Mouse (Mus musculus) right cerebral cortex, postnatal 36 days (tissue): ENCODE measurements around the gene Clec4b2.
"Not testable (repeated sequence)": the region's sequence is repeated elsewhere in the genome, so short reads cannot be mapped to it uniquely, and the experiment has no call there.

ENCODE experiments used
- DNase-seq, 2 experiments: peaks; one replicate each; pipeline ENCODE4 v3.0.0; 2022; ENCODE audit warnings: low spot score in 2 of 2, mixed read lengths in 1 of 2

The Clec4b2 gene

DNA sequence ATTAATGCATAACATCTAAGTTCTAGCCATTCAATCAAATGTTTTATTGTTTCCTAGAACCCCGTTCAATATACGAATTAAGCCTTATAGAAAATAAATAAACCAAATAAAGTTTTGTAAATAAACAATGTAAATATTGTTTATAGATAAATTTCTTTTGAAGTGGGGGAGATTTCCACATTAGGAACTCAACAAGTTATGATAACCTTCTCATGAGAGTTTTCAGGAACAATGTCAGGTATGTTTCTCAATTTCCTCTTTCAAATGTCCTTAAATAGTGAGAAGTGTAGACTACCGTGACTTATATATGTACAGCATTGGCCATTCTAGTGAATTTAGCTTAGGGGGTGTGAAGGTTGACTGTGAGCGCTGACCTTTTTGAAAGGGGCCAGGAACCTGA is at the start of gene Clec4b2:
Clec4b2 (plus strand) TSS at position 301 of the 400 bp plus-strand sequence.
- DNase-seq: no peak

DNA sequence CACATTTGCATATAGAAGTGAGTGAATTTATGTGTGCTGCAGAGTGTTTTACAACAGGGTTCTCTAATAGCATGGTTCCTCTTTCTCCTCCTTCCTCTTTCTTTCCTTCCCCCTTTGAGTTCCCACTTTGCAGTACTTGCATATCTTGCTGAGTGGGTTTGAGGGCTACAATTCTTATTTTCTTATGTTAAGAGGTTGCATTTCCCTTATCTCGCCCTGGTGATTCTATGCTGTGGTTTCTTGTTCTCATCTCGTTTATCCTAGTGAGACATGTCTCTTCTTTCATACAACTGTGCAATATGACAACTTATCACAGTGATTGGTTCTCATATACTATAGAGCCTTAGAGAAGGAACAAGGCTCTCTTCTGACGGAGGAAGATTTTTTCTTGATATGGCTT is 49.5 kb upstream of the Clec4b2 start:
- no peak for DNase-seq

DNA sequence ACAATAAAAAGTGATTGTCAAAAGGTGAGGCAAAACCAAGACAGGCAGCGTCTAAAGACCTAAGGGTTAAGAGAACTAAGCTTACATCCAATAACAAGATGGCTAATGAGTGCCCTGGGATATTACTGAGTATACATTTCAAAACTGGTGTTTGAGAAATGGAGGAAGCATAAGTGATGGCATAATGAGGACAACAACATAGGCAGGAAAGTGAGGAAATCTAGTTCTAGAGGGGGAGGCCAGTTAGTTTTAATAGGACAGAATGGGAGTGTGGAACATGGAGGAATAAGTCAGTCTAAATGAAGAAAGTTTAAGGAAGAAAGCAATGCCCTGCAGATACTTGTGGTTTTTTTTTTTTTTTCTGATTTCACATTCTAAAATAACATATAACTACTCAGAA is 45.5 kb upstream of the Clec4b2 start:
- no peak for DNase-seq

DNA sequence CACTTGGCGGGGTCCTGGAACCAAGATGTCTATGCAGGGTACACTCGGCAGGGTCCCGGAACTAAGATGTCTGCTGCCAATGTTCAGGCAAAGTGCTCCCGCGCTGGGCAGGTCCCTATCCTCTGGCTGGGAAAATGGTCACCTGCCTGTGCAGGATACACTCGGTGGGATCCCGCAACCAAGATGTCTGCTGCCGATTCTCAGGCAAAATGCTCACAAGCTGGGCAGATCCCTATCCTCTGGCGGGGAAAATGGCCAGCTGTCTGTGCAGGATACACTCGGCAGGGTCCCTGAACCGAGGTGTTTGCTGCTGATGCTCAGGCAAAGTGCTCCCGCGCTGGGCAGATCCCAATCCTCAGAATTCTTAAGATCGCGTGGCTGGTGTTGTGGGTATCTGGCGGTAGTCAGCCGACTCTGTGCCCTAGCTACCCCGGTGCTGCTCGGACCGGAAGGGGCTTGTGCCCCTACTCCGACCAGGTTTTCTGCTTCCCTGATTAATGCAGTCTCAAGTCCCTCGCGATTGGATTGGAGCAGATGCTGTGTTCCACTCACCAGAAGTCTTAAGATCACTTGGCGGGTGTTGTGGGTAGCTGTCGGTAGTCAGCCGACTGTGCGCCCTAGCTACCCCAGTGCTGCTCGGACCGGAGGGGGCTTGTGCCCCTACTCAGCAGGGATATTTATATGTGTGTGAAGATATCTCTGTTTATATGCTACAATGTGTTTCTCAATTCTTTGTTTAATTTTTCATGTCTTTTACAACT is 34.7 kb upstream of the Clec4b2 start:
- not testable (repeated sequence) for DNase-seq

DNA sequence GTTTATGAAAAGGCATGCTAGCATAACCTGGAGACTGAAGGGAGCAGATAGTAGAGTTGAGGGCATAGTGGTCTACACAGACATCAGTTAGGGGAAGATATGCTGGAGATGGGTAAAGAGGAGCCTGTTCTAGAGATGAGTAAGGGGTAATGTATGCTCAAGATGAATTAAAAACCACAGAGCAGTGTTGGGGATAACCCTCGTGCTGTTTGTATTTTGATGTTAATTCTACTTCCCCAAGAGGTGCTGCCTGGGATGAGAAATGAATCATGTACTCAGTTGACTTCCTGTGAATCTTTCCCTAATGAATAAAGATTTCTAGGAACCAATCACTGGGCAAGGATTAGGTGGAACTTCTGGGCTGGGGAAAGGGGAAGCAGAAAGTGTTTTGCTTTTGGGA is 2.6 kb upstream of the Clec4b2 start:
- no peak for DNase-seq

DNA sequence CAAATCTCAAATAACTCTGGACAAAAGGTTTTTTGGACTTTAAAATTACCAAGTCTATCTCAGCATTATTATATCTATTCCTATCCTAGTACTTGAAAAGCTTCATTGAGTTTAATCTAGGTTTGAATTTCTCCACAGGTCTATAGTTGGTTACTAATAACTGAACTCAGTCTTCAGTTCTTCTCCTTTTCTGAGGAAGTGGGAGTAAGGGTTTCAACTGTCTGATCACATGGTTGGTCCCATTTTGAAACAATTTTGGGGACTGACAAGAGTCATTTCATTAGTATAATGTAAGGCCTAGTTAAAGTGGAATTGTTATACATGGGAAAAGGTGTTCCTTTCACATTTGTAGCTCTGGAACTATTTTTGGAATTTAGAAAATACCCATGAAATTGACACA is 1.7 kb upstream of the Clec4b2 start:
- DNase-seq: no peak

DNA sequence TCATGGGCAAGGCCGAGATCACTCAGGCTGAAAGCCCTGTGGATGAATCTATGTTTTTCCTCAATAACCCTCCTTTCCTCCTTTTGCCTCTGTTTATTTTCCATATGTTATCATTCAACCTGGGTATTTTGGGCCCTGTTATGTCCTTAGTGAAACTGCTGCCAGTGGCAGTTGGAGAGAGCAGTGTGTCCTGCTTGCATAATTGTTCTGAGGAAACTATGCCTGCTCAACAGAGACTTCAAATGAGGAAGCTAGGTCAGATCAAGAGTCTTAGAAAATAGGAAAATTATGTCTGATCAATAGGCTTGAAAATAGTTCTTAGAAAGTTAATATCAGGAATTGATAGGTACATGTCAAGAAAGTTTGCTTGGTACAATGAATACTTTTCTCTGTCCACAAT is 2.9 kb downstream of the Clec4b2 start:
- DNase-seq: no peak

DNA sequence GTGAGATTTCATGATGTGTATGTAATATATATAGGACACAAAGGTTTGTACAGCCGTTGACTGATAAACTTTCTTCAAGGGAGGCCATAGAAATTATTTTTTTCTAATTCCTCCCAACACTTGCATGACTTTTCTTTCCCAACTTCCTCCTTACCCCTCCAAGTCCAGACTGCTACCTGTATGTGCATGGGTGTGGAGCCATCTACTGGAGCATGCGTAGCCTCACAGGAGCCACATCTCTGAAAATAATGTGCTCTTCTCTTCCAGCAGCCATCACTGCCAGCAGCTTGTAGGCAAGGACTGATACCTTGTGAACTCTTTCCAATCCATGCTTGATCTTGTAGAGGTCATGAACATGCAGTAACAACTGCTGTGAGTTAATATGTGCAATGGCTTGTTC is 12.2 kb downstream of the Clec4b2 start:
- not testable (repeated sequence) for DNase-seq

DNA sequence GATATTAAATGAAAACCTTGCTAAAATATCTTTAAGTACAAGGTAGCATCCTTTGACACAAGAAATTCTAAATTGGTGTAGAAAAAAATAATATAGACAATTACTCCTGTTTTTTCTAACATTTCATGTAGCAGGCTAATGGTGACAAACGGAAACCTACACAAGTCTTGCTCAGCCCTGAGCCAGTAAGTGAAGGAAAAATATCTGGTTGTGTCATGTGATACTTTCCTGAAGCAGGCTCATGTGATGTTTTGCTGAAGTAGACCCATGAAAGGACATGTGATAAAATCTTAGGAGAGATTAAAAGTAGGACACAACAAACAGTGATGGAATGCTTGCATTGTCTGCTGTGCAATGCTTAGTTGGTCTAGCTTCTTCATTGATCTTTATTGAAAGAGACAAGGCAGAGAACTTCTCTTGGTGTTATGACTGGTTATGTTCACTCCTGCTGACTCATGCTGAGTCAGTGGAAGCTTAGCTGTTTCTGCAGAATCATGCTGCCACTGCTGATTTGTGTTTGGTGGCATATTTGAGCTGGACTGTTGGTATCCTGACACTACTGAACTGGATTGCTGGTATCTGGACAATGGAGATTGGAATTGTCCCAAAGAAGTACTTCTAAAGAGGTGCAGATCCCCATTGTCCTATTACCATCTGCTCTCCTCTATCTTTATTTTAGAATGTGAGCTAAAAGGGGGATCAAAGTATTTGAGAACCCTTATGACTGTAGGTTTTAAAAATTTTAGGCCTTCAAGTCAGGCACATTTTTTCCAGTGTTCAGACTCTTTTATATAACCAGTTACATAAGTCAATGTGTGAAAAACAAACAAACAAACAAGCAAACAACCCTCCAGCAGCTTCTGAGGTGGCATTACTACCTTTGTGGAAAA is 34.7 kb downstream of the Clec4b2 start:
- DNase-seq: no peak

DNA sequence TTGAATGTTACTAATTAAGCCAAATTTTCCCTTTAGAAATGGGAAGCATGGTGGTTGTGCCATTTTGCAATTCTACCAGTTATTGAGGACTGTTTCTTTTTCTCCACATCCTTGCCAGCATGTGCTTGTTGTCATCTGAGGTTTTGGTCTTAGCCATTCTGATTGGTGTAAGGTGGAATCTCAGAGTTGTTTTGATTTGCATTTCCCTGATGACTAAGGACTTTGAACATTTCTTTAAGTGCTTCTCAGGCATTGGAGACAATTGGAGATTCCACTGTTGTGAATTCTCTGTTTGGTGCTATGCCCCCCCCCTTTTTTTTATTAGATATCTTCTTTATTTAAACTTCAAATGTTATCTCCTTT is 35.4 kb downstream of the Clec4b2 start:
- DNase-seq: not testable (repeated sequence)

DNA sequence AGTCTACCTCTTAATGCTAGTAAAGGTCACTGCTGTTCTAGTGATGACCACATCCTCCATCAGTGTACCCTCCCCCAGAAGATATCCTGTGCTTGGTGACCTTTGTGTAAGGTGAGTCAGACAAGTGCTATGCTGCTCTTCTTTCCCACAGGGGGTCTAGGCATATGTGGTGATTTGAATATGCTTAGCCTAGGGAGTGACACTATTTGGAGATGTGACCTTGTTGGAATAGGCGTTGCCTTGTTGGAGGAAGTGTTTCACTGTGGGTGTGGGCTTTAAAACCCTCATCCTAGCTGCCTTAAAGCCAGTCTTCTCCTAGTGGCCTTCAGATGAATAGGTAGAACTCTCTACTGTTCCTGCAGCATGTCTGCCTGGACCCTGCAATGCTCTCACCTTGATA is 39.0 kb downstream of the Clec4b2 start:
- no peak for DNase-seq

DNA sequence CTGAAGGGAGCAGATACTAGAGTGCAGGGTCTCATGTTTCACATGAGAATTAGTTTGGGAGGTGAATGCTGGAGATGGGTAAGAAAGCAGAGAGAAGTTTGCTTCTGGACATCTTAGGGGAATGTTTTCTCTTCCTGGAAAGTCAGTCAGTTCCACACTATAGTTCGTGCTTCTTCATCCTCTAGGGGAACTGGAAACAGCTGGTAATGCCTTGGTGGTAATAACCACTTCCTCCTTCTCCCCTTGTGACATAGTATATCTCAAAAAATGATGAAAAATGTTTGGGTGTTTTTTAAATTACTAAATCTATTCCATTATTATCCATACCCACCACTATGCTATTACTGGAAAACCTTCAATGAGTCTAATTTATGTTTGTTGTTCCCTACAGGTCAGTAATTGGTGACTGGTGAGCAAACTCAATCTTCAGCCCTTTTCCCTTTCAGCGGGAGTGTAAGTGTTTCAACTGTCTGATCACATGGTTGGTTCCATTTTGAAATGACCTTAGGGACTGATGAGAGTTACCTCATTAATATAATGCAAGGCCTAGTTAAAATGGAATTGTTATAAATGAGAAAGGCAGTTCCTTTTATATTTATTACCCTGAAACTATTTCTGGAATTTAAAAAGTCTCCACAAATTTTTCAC is 55.0 kb downstream of the Clec4b2 start:
- no peak for DNase-seq

DNA sequence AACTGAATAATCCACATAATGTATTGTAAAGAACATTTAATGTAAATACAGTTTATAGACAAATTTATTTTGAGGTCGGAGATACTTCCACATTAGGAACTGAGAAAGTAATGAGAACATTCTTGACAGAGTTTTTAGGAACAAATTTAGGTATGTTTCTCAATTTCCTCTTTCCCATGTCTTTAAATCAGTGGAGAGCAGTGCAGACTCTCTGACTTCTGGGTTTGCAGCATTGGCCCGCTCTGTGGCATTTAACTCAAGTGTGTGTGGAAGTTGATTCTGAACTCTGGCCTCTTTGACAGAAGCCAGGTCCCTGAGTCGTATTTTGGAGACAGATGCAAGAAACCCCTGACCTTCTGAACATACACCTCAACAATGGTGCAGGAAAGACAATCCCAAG is 57.0 kb downstream of the Clec4b2 start, which contains the start of gene Clec4n:
Clec4n (plus strand) TSS at position 200 of the 400 bp plus-strand sequence.
- DNase-seq: no peak

DNA sequence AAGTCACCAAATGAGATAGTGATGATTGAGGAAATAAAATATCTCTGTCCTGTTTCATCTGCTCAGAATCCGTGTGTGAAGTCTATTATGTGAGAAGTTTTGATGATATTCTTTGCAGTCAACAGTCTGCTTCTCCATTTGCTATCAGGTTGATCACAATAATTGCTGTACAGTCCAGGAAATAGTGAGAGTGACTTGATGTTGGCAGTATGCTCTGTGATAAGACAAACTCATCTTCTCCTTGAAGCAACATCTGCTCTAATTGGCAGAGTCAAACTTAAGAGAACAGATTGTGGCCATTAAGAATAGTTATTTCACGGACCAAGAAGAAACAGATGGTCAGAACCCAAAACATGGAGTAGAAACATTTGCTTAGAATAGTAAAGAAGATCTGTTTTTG is 58.5 kb downstream of the Clec4b2 start:
- DNase-seq: no peak

DNA sequence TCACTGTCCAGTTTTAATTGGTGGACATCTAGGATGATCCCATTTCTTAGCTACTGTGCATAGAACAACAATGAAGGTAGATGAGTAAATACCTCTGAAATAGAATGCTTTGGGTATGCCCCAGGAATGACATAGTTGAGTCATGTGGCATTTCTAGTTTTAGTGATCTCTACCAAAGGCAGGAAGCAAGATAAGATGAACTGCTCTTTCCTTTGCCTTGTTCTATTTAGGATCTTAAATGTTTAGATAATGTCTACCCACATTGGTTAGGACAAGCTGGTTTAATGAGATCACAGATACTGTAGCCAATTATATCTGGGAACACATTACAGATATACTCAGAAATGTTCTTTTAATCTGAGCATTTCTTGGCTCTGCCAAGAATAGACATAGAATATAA is 64.9 kb downstream of the Clec4b2 start:
- DNase-seq: no peak

DNA sequence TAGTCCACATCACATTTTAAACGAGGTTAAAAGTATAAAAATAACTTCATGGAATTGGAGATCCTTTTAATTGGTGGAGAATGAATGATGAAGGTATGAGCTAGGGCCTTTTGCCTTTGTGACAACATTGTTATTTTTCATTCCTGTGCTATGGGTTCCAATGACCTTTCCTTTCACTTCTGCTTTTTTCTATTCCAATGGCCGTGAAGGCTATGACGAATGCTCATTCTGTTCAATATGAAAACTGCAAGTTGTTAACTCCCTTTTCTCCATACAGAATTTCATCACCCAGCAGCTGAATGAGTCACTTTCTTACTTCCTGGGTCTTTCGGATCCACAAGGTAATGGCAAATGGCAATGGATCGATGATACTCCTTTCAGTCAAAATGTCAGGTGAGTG is 71.5 kb downstream of the Clec4b2 start:
- DNase-seq: no peak

DNA sequence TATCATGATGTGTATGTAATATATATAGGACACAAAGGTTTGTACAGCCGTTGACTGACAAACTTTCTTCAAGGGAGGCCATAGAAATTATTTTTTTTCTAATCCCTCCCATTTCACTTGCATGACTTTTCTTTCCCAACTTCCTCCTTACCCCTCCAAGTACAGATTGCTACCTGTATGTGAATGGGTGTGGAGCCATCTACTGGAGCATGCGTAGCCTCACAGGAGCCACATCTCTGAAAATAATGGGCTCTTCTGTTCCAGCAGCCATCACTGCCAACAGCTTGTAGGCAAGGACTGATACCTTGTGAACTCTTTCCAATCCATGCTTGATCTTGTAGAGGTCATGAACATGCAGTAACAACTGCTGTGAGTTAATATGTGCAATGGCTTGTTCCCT is 76.2 kb downstream of the Clec4b2 start:
- not testable (repeated sequence) for DNase-seq

DNA sequence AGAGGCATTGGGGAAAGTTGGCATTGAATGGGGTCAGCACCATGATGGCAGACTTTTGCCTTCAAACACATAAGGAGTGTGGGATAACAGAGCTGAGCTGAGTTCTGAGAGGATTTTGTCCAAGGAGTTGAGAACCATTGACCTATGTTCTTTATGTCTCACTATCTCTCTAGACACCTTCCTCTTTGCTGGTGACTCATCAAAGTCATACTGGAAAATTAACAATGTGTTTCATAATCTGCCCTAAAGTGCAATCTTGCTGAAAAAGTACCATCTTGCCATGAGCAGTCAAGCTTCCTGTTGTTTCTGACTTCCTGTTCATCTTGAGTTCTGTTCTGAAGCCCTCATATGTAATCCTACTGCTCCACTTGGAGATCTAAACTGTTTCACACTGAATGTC is 80.0 kb downstream of the Clec4b2 start:
- DNase-seq: no peak
